Mouse (Mus musculus) lung, embryonic 14.5 days (tissue): ENCODE measurements around the gene Fam193a. TPM values are rescaled to one million over a fixed set of nuclear protein-coding genes. Genes with fewer than 3 reads are reported as not detected.

ENCODE experiments used
- ATAC-seq: fragments of 200-750 bp; cut with Nextera tagmentation; 2 replicates; pipeline ENCODE4 v1.8.0; 2017; ENCODE audit warnings: mild to moderate bottlenecking, moderate TSS enrichment, moderate library complexity; ENCODE audit not compliant: insufficient read depth
- DNase-seq: peaks from one replicate; pipeline ENCODE4 v3.0.0-alpha.2; 2015
- H3K27ac ChIP-seq: fragments of 300-500 bp; sonication (generic); 2 replicates; pipeline ENCODE4 v1.5.1; 2014; ENCODE audit warnings: low read depth, mild to moderate bottlenecking, moderate library complexity
- H3K27me3 ChIP-seq: fragments of 300-500 bp; sonication (generic); 2 replicates; pipeline ENCODE4 v1.6.1; 2014; ENCODE audit warnings: low read length, control low read depth; ENCODE audit not compliant: insufficient read depth
- H3K36me3 ChIP-seq: fragments of 300-500 bp; sonication (generic); 2 replicates; pipeline ENCODE4 v1.6.1; 2014; ENCODE audit warnings: control low read depth; ENCODE audit not compliant: insufficient read depth
- H3K4me1 ChIP-seq: fragments of 300-500 bp; sonication (generic); 2 replicates; pipeline ENCODE4 v1.6.1; 2014; ENCODE audit warnings: antibody characterized with exemption, control low read depth; ENCODE audit not compliant: insufficient read depth
- H3K4me2 ChIP-seq: fragments of 300-500 bp; sonication (generic); 2 replicates; pipeline ENCODE4 v1.6.1; 2014; ENCODE audit warnings: mild to moderate bottlenecking
- H3K4me3 ChIP-seq: fragments of 300-500 bp; sonication (generic); 2 replicates; pipeline ENCODE4 v1.5.1; 2014; ENCODE audit warnings: low read depth, low read length
- H3K9ac ChIP-seq: fragments of 300-500 bp; sonication (generic); 2 replicates; pipeline ENCODE4 v1.6.1; 2014
- H3K9me3 ChIP-seq: fragments of 300-500 bp; sonication (generic); 2 replicates; pipeline ENCODE4 v1.6.1; 2016; ENCODE audit warnings: low read depth, low read length, control low read depth
- CTCF ChIP-seq: IDR thresholded peaks from 2 replicates; pipeline ENCODE4 v1.5.1; 2016; ENCODE audit warnings: antibody characterized with exemption, low read depth
- WGBS: fragments of 180-500 bp; shearing (Covaris S2); extraction: QIAGEN DNeasy Blood & Tissue Kit; methylation state at CpG from one replicate; pipeline ENCODE4 v1.1.7; 2014; 5-methylcytosine and 5-hydroxymethylcytosine counted together
- polyA plus RNA-seq: library from polyadenylated mRNA; unstranded; fragments of >200 nt; fragmentation: Nextera tagmentation; extraction: Ambion mirVana; gene quantifications from 2 replicates; pipeline ENCODE4 v1.2.1, GENCODE M21; 2014

The Fam193a gene
- polyA plus RNA-seq, 1 experiment from 2014 or later: 14.9 TPM

DNA sequence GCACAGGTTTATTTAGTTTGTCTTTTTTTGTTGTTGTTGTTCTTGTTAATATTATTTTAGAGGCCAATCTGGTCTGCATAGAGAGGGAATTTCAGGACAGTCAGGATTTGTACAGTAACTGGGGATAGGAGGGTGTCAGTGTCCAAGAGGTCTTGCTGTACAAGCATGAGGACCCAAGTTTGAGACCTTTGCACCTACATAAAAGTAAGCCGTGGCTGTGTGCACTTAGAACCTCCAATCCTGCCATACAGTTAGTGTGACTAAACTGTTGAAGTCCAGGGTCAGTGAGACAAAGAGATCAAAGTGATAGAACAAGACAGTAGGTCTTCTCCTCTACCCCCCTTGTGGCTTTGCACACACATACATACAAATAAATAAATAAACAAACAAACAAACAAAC is 64.1 kb downstream of the Fam193a start:
- DNase-seq (no peak), ATAC-seq (no peak)
- no peak overlapping the region for H3K9ac ChIP-seq
- H3K27ac ChIP-seq: no peak overlapping the region
- no peaks in the 10 kb centered on the region for H3K4me1 ChIP-seq
- no peaks in the 10 kb centered on the region for H3K9me3 ChIP-seq
- WGBS: 77% methylated on average over 1 of the region's 1 CpGs
- peaks cover 93% of the 10 kb centered on the region for H3K36me3 ChIP-seq
- TF ChIP-seq CTCF: no peak
- no peaks in the 10 kb centered on the region for H3K27me3 ChIP-seq
- no peak overlapping the region for H3K4me2 ChIP-seq
- no peak overlapping the region for H3K4me3 ChIP-seq

DNA sequence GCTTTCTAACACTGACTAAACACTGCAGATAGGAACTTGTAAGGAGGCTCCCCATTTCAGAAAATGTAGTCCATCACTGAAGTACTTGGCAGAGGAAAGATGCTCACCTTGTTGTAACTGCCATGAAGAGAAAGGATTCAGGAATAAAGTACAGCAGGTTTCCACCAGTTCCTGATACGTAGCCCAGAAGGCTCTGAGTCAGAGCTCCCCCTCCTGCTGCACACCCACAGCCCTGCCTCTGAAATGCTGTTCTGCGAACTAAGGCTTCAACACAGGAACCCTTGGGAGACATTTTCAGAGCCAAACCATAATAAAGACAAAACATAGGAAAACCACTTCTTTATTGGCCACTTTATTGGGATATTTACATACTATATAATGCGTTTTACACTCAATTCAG is 64.5 kb downstream of the Fam193a start:
- TF ChIP-seq CTCF: no peak
- DNase-seq (no peak), ATAC-seq (no peak)
- H3K4me2 ChIP-seq: no peak overlapping the region
- no peak overlapping the region for H3K9ac ChIP-seq
- no peaks in the 10 kb centered on the region for H3K4me1 ChIP-seq
- H3K4me3 ChIP-seq: no peak overlapping the region
- H3K27me3 ChIP-seq: no peaks in the 10 kb centered on the region
- H3K27ac ChIP-seq: no peak overlapping the region
- H3K9me3 ChIP-seq: no peaks in the 10 kb centered on the region
- 92% methylated on average over 3 of the region's 3 CpGs for WGBS
- H3K36me3 ChIP-seq: peaks cover 92% of the 10 kb centered on the region

DNA sequence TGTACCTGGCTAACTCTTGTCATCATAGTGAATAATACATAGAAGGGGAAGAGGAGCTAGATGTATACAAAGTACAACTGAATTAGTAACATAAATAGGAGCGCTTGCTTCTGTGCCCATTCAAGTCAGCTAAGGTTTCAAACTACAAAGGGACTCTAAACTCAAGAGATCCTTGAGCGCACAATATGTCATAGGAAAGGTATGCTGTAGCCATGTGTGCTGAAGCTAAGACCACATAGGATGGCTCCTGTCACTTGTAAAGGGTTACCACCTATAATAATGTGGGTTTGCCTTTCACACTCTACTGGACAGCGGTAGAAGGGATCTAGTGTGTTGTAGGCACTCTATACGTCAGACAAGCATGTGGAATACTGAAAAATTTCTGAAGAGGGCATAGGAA is 68.3 kb downstream of the Fam193a start:
- Histone ChIP-seq H3K4me1 (no peaks in the 10 kb centered on the region), H3K4me3 (no peak overlapping the region), H3K4me2 (no peak overlapping the region), H3K27me3 (no peaks in the 10 kb centered on the region), H3K36me3 (peaks cover 87% of the 10 kb centered on the region), H3K9me3 (no peaks in the 10 kb centered on the region), H3K9ac (no peak overlapping the region), H3K27ac (no peak overlapping the region)
- ATAC-seq: no peak; the same call in 1 of the 2 replicates
- 71% methylated on average over 4 of the region's 4 CpGs for WGBS
- peak; percentile 30 for DNase-seq
- no peak for TF ChIP-seq CTCF

DNA sequence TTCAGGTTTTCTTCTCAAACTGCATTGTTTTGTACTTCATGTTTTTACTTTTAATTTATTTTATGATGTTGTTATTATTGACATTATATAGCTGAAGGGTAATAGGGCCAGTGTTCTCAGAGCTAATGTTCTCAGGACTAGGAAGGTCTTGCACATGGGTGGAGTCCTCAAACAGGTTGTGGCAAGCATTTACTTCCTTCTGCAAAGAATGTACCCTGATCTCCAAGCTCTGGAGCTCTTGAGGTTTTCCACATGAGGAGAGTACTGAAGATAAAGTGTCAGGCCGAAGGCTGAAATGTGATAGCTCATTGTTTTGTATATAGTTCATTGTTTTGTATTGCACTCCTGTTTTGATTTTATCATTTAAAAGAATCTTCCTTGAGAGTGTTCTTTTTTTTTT is 68.9 kb downstream of the Fam193a start:
- TF ChIP-seq CTCF: no peak
- Histone ChIP-seq H3K9ac (no peak overlapping the region), H3K9me3 (no peaks in the 10 kb centered on the region), H3K4me1 (no peaks in the 10 kb centered on the region), H3K27ac (no peak overlapping the region), H3K4me2 (no peak overlapping the region), H3K36me3 (peaks cover 87% of the 10 kb centered on the region), H3K4me3 (no peak overlapping the region), H3K27me3 (no peaks in the 10 kb centered on the region)
- no peak for DNase-seq
- ATAC-seq: no peak
- WGBS: 80% methylated on average over 1 of the region's 1 CpGs

DNA sequence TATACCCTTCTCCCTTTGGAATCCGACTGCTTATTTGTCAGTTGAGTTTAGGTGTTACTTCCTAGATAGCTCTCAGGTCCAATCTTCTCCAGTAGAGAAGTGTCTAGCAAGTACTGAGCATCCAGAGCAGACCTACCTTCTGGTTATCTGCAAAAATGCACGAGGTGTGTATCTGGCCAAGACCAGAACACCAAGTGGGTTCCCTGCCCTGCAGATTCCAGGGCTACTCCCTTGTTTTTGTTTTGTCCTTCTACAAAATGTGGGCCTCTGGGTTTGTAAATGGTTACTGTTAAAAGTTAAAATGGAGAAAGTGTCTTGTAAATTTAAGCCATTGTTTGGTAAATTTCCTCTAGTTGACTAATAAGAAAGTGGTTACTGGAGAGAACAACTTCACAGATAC is 70.0 kb downstream of the Fam193a start:
- Histone ChIP-seq H3K27ac (no peak overlapping the region), H3K4me2 (no peak overlapping the region), H3K4me1 (no peaks in the 10 kb centered on the region), H3K36me3 (peaks cover 87% of the 10 kb centered on the region), H3K4me3 (no peak overlapping the region), H3K9me3 (no peaks in the 10 kb centered on the region), H3K9ac (no peak overlapping the region), H3K27me3 (no peaks in the 10 kb centered on the region)
- TF ChIP-seq CTCF: no peak
- no peak for DNase-seq
- ATAC-seq: no peak
- WGBS: 84% methylated on average over 2 of the region's 2 CpGs

DNA sequence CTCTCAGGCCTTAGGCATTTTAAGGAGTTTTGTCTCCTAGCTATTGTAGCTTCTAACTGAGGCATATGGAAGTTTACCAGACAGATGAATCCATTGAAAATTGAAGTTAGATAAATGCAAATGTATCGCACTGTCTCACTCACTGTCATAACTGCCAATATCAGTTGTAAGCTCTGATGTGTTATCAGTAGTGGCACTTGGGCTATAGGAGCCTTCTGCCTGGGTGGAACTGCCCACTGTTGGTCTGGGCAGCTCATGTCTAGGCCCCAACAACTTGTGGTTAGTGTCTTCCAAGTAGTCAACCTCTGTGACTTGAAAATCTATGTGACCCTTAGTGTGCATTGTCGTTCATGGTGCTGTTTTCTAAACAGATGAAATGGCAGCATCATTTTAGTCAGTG is 72.1 kb downstream of the Fam193a start:
- Histone ChIP-seq H3K27me3 (no peaks in the 10 kb centered on the region), H3K27ac (no peak overlapping the region), H3K4me3 (no peak overlapping the region), H3K9me3 (no peaks in the 10 kb centered on the region), H3K4me1 (no peaks in the 10 kb centered on the region), H3K36me3 (peaks cover 84% of the 10 kb centered on the region), H3K4me2 (no peak overlapping the region), H3K9ac (no peak overlapping the region)
- DNase-seq: no peak
- WGBS: 93% methylated on average over 2 of the region's 2 CpGs
- TF ChIP-seq CTCF: no peak
- no peak for ATAC-seq

DNA sequence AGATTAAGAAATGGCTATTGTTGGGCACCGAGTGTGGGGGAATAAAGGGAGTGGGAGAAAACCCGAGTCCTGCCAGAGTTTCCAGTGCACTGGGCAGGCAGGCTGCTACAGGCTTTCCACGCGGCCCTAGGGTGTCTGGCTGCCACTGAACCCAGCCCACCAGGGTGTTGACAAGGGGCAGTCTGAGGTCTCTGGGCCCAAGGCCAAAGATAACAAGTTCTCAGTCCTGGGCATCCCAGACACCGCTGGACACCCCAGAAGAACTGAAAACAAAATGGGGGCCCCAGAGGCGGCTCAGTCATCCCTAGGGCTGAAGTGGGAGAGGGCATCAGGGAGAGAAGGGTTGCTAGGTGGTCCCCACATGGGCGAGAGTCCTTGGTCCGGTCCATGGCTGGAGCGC is 76.5 kb downstream of the Fam193a start:
- ATAC-seq (no peak), DNase-seq (no peak)
- H3K4me3 ChIP-seq: no peak overlapping the region
- TF ChIP-seq CTCF: no peak
- H3K27me3 ChIP-seq: no peaks in the 10 kb centered on the region
- no peak overlapping the region for H3K4me2 ChIP-seq
- H3K27ac ChIP-seq: no peak overlapping the region
- H3K9me3 ChIP-seq: no peaks in the 10 kb centered on the region
- 76% methylated on average over 9 of the region's 9 CpGs for WGBS
- H3K4me1 ChIP-seq: no peaks in the 10 kb centered on the region
- H3K9ac ChIP-seq: no peak overlapping the region
- H3K36me3 ChIP-seq: peaks cover 68% of the 10 kb centered on the region

DNA sequence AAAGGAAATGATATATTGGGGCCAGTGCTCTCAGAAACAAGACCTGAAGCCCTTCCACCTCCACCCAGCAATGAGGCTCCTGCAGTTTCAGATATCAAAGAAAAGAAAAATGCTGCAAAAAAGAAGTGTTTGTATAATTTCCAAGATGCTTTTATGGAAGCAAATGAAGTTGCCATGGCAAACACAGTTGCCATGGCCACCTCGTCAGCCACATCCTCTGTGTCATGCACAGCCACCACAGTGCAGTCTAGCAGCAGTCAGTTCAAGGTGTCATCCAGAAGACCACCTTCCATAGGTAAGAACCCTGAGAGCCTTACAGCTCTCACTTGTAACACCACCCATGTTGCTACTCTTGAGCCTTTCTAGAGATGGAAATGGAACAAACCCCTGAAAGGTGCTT is 89.3 kb downstream of the Fam193a start:
- Histone ChIP-seq H3K9ac (no peak overlapping the region), H3K27me3 (no peaks in the 10 kb centered on the region), H3K4me3 (no peak overlapping the region), H3K36me3 (peaks cover 77% of the 10 kb centered on the region), H3K9me3 (no peaks in the 10 kb centered on the region), H3K4me1 (no peaks in the 10 kb centered on the region), H3K4me2 (no peak overlapping the region), H3K27ac (no peak overlapping the region)
- ATAC-seq (no peak), DNase-seq (no peak)
- TF ChIP-seq CTCF: no peak
- 92% methylated on average over 1 of the region's 1 CpGs for WGBS
